Mouse (Mus musculus): ENCODE data around the gene Tmem14c. TPM values are rescaled to one million over a fixed set of nuclear protein-coding genes. Genes with fewer than 3 reads are reported as not detected.

Tmem14c gene
- polyA plus RNA-seq, 1 experiment from 2014 or later: 137 TPM

Other genes with a start within 250 kb of the Tmem14c start
- 4.5 and 6.4 TPM in 2 replicates for gene Gcnt2, start 156.5 kb upstream of the Tmem14c start, polyA plus RNA-seq (2015; fragmentation: Nextera tagmentation; extraction: Ambion mirVana)
- 66.3 and 68.8 TPM in 2 replicates for gene Pak1ip1, start 15.3 kb upstream of the Tmem14c start, polyA plus RNA-seq (2015; fragmentation: Nextera tagmentation; extraction: Ambion mirVana)
- 0.84 and 1.2 TPM in 2 replicates for gene Mak, start 63.4 kb downstream of the Tmem14c start, polyA plus RNA-seq (2015; fragmentation: Nextera tagmentation; extraction: Ambion mirVana)
- not detected in 2 replicates for gene Gcm2, start 94.7 kb downstream of the Tmem14c start, polyA plus RNA-seq (2015; fragmentation: Nextera tagmentation; extraction: Ambion mirVana)
- gene Sycp2l, start 98.0 kb downstream of the Tmem14c start, polyA plus RNA-seq (2015; fragmentation: Nextera tagmentation; extraction: Ambion mirVana): not detected in 2 replicates
- gene Elovl2, start 204.1 kb downstream of the Tmem14c start, polyA plus RNA-seq (2015; fragmentation: Nextera tagmentation; extraction: Ambion mirVana): 40.8 and 43.1 TPM in 2 replicates
- 19.1 and 20.1 TPM in 2 replicates for gene Smim13, start 233.6 kb downstream of the Tmem14c start, polyA plus RNA-seq (2015; fragmentation: Nextera tagmentation; extraction: Ambion mirVana)

All from hindbrain, embryonic 13.5 days (tissue).